Mouse (Mus musculus) thymus, adult 2 months (tissue): ENCODE results near the gene Sit1.

Experiments used
- CTCF ChIP-seq: fragments of 200-500 bp; IDR thresholded peaks from 2 replicates; pipeline ENCODE4 v1.5.1; 2012; ENCODE audit warnings: mild to moderate bottlenecking, control low read depth, low read length, moderate library complexity, borderline replicate concordance; ENCODE audit not compliant: control insufficient read depth, poor library complexity, insufficient read depth; ENCODE audit errors: extremely low read depth
- POLR2A ChIP-seq: fragments of 200-500 bp; IDR thresholded peaks from 2 replicates; pipeline ENCODE4 v1.6.1; 2012; ENCODE audit warnings: mild to moderate bottlenecking, low read length, control low read depth, moderate library complexity; ENCODE audit not compliant: control insufficient read depth, poor library complexity, insufficient read depth; ENCODE audit errors: extremely low read depth

GRCm38 (mm10) chr4:43432832-43433231 lies 50.7 kb downstream of the Sit1 start:
- TF ChIP-seq CTCF (no peak), POLR2A (no peak)
